Mouse (Mus musculus): ENCODE results near the gene Galnt17.

- TF ChIP-seq CTCF (IDR thresholded peaks at IDR 0.05) (no peak), EP300 (IDR thresholded peaks at IDR 0.05) (no peak)
Observed at GRCm38 (mm10) chr5:130925681-130926080, 382.6 kb downstream of the Galnt17 start.
